Mouse (Mus musculus) liver, embryonic 14.5 days (tissue): Measurements from ENCODE around the gene Herpud2. TPM values are rescaled to one million over a fixed set of nuclear protein-coding genes. Genes with fewer than 3 reads are reported as not detected.

ENCODE experiments used
- ATAC-seq: fragments of 200-750 bp; cut with Nextera tagmentation; 2 replicates; pipeline ENCODE4 v1.8.0; 2017; ENCODE audit warnings: moderate number of reproducible peaks, mild to moderate bottlenecking, moderate library complexity; ENCODE audit not compliant: insufficient read depth
- DNase-seq, 3 experiments: peaks; one replicate each; pipeline ENCODE4 v3.0.0-alpha.2; 2012 to 2013; ENCODE audit warnings: low read depth in 3 of 3, low spot score in 3 of 3
- H3K27ac ChIP-seq: fragments of 300-500 bp; sonication (generic); 2 replicates; pipeline ENCODE4 v1.5.1; 2014; ENCODE audit warnings: moderate library complexity, mild to moderate bottlenecking, control low read depth, inconsistent platforms
- H3K27me3 ChIP-seq: fragments of 300-500 bp; sonication (generic); 2 replicates; pipeline ENCODE4 v1.6.1; 2014; ENCODE audit warnings: mild to moderate bottlenecking, low read length, moderate library complexity; ENCODE audit not compliant: control insufficient read depth, insufficient read depth
- H3K36me3 ChIP-seq: fragments of 300-500 bp; sonication (generic); replicated peaks from 2 replicates; pipeline ENCODE4 v1.6.1; 2014; ENCODE audit warnings: low read depth; ENCODE audit not compliant: control insufficient read depth, insufficient read depth
- H3K4me1 ChIP-seq, 2 experiments: fragments of 200-500 bp in 1 of 2; fragments of 300-500 bp in 1 of 2; sonication (generic) in 1 of 2; replicated peaks; 2 replicates each; pipeline ENCODE4 v1.6.1; 2012 to 2014; ENCODE audit warnings: antibody characterized with exemption in 1 of 2, inconsistent platforms in 1 of 2, low read length in 1 of 2; ENCODE audit not compliant: control insufficient read depth in 2 of 2, insufficient read depth in 2 of 2
- H3K4me2 ChIP-seq: fragments of 300-500 bp; sonication (generic); 2 replicates; pipeline ENCODE4 v1.6.1; 2014; ENCODE audit warnings: low read depth, mild to moderate bottlenecking, control low read depth, moderate library complexity
- H3K4me3 ChIP-seq, 2 experiments: fragments of 200-500 bp in 1 of 2; fragments of 300-500 bp in 1 of 2; sonication (generic) in 1 of 2; 2 replicates each; pipeline ENCODE4 v1.5.1; 2012 to 2014; ENCODE audit warnings: low read depth in 2 of 2, low read length in 2 of 2, mild to moderate bottlenecking in 2 of 2, control low read depth in 1 of 2, inconsistent platforms in 1 of 2, moderate library complexity in 1 of 2; ENCODE audit not compliant: insufficient read depth in 1 of 2
- H3K9ac ChIP-seq: fragments of 300-500 bp; sonication (generic); replicated peaks from 2 replicates; pipeline ENCODE4 v1.6.1; 2014; ENCODE audit warnings: mild to moderate bottlenecking, control low read depth, moderate library complexity
- H3K9me3 ChIP-seq: fragments of 300-500 bp; sonication (generic); 2 replicates; pipeline ENCODE4 v1.6.1; 2016; ENCODE audit warnings: low read length, mixed read lengths; ENCODE audit not compliant: control insufficient read depth
- CTCF ChIP-seq: IDR thresholded peaks from 2 replicates; pipeline ENCODE4 v1.5.1; 2016; ENCODE audit warnings: antibody characterized with exemption, low read depth, control low read depth
- EP300 ChIP-seq: IDR thresholded peaks from 2 replicates; pipeline ENCODE4 v1.6.1; 2016; ENCODE audit warnings: antibody characterized with exemption, low read depth
- WGBS: fragments of 180-500 bp; shearing (Covaris S2); extraction: QIAGEN DNeasy Blood & Tissue Kit; methylation state at CpG from one replicate; pipeline ENCODE4 v1.1.7; 2014; ENCODE audit not compliant: insufficient replicate concordance; 5-methylcytosine and 5-hydroxymethylcytosine counted together
- polyA plus RNA-seq, 2 experiments: library from polyadenylated mRNA; depleted of rRNA in 1 of 2; stranded (reverse) in 1 of 2; unstranded in 1 of 2; fragments of >200 nt; fragmentation: Nextera tagmentation in 1 of 2; extraction: Ambion mirVana in 1 of 2; gene quantifications; 2 replicates each; pipeline versions ENCODE4 v1.2.1 to v1.2.3; 2012 to 2014

Gene Herpud2
- 9.3 and 9.4 TPM in 2 replicates for polyA plus RNA-seq (2012; rRNA removed)
- polyA plus RNA-seq (2014; fragmentation: Nextera tagmentation; extraction: Ambion mirVana) = 10.8 and 13.7 TPM in 2 replicates

GRCm38 (mm10) chr9:25151611-25152241 is at the start of gene Herpud2:
Gene Herpud2, minus strand, starts transcription at chr9:25151820.
- TF ChIP-seq EP300 = 0 out of 2 replicates have a peak, but pooled peaks have one; percentile 15
- TF ChIP-seq CTCF = peak; percentile 3; the same call in 1 of the 2 replicates
- Histone ChIP-seq H3K27ac (peak within 1 kb of the TSS; percentile 84), H3K4me2 (peak within 1 kb of the TSS; percentile 70), H3K27me3 (no peaks in the 10 kb centered on the region), H3K9ac (peak within 1 kb of the TSS; percentile 95), H3K4me1 (peaks cover 13 to 18% of the 10 kb centered on the region in 2 experiments), H3K9me3 (no peaks in the 10 kb centered on the region), H3K36me3 (no peaks in the 10 kb centered on the region), H3K4me3 (peak within 1 kb of the TSS; percentile 76 to 89)
- DNase-seq = peak; percentile 83 to 88 (median 84)
- ATAC-seq = peak; percentile 94
- under 1% methylated on average over 45 of the region's 51 CpGs for WGBS

DNA sequence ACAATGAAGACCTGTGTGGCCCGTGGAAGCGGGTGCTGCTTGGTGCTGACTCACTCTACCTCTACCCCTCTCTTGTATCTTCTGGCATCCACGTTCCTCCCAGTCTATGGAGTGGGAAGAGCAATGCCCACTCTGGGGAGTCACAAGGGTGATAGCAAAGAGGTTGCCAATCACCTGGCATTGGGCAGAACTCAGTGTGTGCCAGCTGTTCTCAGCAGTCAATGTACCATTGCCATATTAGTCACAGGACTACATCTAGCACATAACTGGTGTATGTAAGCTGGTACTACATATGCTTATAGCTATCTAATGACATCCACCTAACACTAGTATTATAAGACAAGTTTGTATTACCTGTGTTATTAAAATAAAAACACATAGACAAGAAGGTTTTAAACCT is 49.4 kb upstream of the Herpud2 start:
- peaks cover 0 to 4% of the 10 kb centered on the region in 2 experiments; a peak in 2 of 4 replicates for H3K4me1 ChIP-seq
- H3K4me3 ChIP-seq = no peak overlapping the region
- H3K27me3 ChIP-seq = no peaks in the 10 kb centered on the region
- ATAC-seq = no peak
- 59% methylated on average over 3 of the region's 3 CpGs for WGBS
- no peak overlapping the region for H3K4me2 ChIP-seq
- no peak overlapping the region for H3K9ac ChIP-seq
- no peak overlapping the region for H3K27ac ChIP-seq
- TF ChIP-seq EP300 = no peak
- no peaks in the 10 kb centered on the region for H3K9me3 ChIP-seq
- no peak for DNase-seq
- no peaks in the 10 kb centered on the region for H3K36me3 ChIP-seq

GRCm38 (mm10) chr9:25200148-25200547 is 48.5 kb upstream of the Herpud2 start:
- no peak for DNase-seq
- Histone ChIP-seq H3K36me3 (no peaks in the 10 kb centered on the region), H3K9ac (no peak overlapping the region), H3K4me1 (peaks cover 0 to 4% of the 10 kb centered on the region in 2 experiments; a peak in 2 of 4 replicates), H3K9me3 (no peaks in the 10 kb centered on the region), H3K27ac (no peak overlapping the region), H3K4me2 (no peak overlapping the region), H3K27me3 (no peaks in the 10 kb centered on the region), H3K4me3 (no peak overlapping the region)
- 67% methylated on average over 3 of the region's 3 CpGs for WGBS
- no peak for ATAC-seq
- TF ChIP-seq CTCF (no peak), EP300 (no peak)

DNA sequence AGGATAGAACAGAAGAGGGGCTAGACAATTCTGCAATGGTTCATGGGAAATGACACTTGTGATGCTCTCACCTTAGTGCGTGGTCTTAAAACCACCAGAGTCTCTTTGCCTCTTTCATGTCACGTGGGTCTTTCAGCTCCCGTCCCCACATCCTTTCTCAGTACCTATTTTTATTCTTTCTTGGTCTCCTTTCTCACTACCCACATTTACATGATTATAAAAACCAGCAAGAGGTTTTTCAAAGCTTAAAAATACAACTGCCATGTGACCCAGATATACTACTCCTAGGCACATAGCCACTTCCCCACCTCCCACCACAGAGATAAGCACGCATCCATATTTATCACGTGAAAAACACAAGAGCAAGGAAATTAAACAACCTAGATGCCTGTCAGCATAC is 45.1 kb upstream of the Herpud2 start:
- Histone ChIP-seq H3K4me2 (no peak overlapping the region), H3K9me3 (no peaks in the 10 kb centered on the region), H3K27ac (no peak overlapping the region), H3K4me3 (no peak overlapping the region), H3K4me1 (peaks cover 0 to under 1% of the 10 kb centered on the region in 2 experiments; a peak in 2 of 4 replicates), H3K27me3 (no peaks in the 10 kb centered on the region), H3K36me3 (no peaks in the 10 kb centered on the region), H3K9ac (no peak overlapping the region)
- DNase-seq = no peak
- 43% methylated on average over 5 of the region's 5 CpGs for whole genome bisulfite sequencing
- ATAC-seq = no peak
- TF ChIP-seq EP300 = no peak
- no peak for TF ChIP-seq CTCF

DNA sequence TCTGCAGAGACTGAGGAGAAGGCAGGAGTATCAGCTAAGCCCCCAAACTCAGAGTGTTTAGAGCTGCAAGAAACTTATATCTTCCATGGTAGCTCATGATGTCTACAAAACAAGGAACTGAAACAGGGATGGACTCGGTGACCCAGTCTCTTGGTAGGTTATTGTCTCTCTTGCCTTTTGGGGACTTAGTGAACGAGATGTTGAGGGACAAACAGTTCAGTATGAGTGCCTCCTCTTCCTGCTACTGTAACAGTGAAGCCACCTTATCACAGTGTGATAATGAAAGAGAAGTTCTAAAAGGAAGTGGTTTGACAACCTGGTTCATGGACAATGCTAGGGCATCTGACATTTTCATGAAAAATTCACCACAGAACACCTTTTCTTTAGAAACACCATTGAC is 40.0 kb upstream of the Herpud2 start:
- H3K27me3 ChIP-seq = no peaks in the 10 kb centered on the region
- DNase-seq = no peak
- no peak overlapping the region for H3K9ac ChIP-seq
- TF ChIP-seq EP300 = no peak
- no peaks in the 10 kb centered on the region for H3K9me3 ChIP-seq
- H3K4me1 ChIP-seq = no peaks in the 10 kb centered on the region
- no peak overlapping the region for H3K27ac ChIP-seq
- no peak overlapping the region for H3K4me2 ChIP-seq
- no peak for ATAC-seq
- 18% methylated on average over 2 of the region's 2 CpGs for WGBS
- no peak overlapping the region for H3K4me3 ChIP-seq
- no peaks in the 10 kb centered on the region for H3K36me3 ChIP-seq
